Mouse (Mus musculus) forebrain, postnatal 0 days (tissue): Measurements from ENCODE around the gene Pcsk6. TPM values are rescaled to one million over a fixed set of nuclear protein-coding genes. Genes with fewer than 3 reads are reported as not detected.

Experiments
- ATAC-seq: fragments of 200-750 bp; cut with Nextera tagmentation; 2 replicates; pipeline ENCODE4 v1.8.0; 2017; ENCODE audit warnings: mild to moderate bottlenecking, moderate library complexity
- DNase-seq: peaks from one replicate; pipeline ENCODE4 v3.0.0-alpha.2; 2015
- H3K27ac ChIP-seq: fragments of 300-500 bp; sonication (generic); 2 replicates; pipeline ENCODE4 v1.5.1; 2014; ENCODE audit warnings: low read depth, mild to moderate bottlenecking, antibody characterized with exemption, low read length, moderate library complexity, mixed read lengths
- H3K27me3 ChIP-seq: fragments of 300-500 bp; sonication (generic); 2 replicates; pipeline ENCODE4 v1.6.1; 2014; ENCODE audit warnings: mild to moderate bottlenecking, low read length, mixed read lengths; ENCODE audit not compliant: insufficient read depth
- H3K36me3 ChIP-seq: fragments of 300-500 bp; sonication (generic); 2 replicates; pipeline ENCODE4 v1.6.1; 2014; ENCODE audit warnings: mild to moderate bottlenecking, moderate library complexity; ENCODE audit not compliant: insufficient read depth
- H3K4me1 ChIP-seq: fragments of 300-500 bp; sonication (generic); 2 replicates; pipeline ENCODE4 v1.6.1; 2014; ENCODE audit warnings: antibody characterized with exemption; ENCODE audit not compliant: insufficient read depth
- H3K4me2 ChIP-seq: fragments of 300-500 bp; sonication (generic); 2 replicates; pipeline ENCODE4 v1.6.1; 2014; ENCODE audit warnings: low read depth, mild to moderate bottlenecking, moderate library complexity
- H3K4me3 ChIP-seq: fragments of 300-500 bp; sonication (generic); 2 replicates; pipeline ENCODE4 v1.5.1; 2014; ENCODE audit warnings: low read depth, low read length, mixed read lengths
- H3K9ac ChIP-seq: fragments of 300-500 bp; sonication (generic); 2 replicates; pipeline ENCODE4 v1.6.1; 2014; ENCODE audit warnings: mild to moderate bottlenecking
- H3K9me3 ChIP-seq: fragments of 300-500 bp; sonication (generic); 2 replicates; pipeline ENCODE4 v1.6.1; 2016; ENCODE audit warnings: low read length
- CTCF ChIP-seq: sonication (generic); IDR thresholded peaks from 2 replicates; pipeline ENCODE4 v1.5.1; 2016; ENCODE audit warnings: antibody characterized with exemption, control low read depth, low read depth
- WGBS: fragments of 180-500 bp; shearing (Covaris S2); extraction: QIAGEN DNeasy Blood & Tissue Kit; methylation state at CpG from one replicate; pipeline ENCODE4 v1.1.7; 2014; 5-methylcytosine and 5-hydroxymethylcytosine counted together
- polyA plus RNA-seq: library from polyadenylated mRNA; unstranded; fragments of >200 nt; fragmentation: Nextera tagmentation; extraction: Ambion mirVana; gene quantifications from 2 replicates; pipeline ENCODE4 v1.2.1, GENCODE M21; 2015
- total RNA-seq: library from RNA; depleted of rRNA; stranded (reverse); fragments of >200 nt; gene quantifications from 2 replicates; pipeline ENCODE4 v1.2.3, GENCODE M21; 2014

The Pcsk6 gene
- total and polyA plus RNA-seq, 2 experiments from 2014 or later, result 2.4 to 10.2 TPM

GRCm38 (mm10) chr7:65843210-65843609 is 18.3 kb upstream of the Pcsk6 start:
- Histone ChIP-seq H3K9me3 (no peaks in the 10 kb centered on the region), H3K4me1 (no peaks in the 10 kb centered on the region), H3K9ac (no peak overlapping the region), H3K27me3 (no peaks in the 10 kb centered on the region), H3K36me3 (no peaks in the 10 kb centered on the region), H3K27ac (no peak overlapping the region), H3K4me3 (no peak overlapping the region), H3K4me2 (no peak overlapping the region)
- 64% methylated on average over 2 of the region's 2 CpGs for WGBS
- ATAC-seq, result no peak
- 0 out of 2 replicates have a peak, but pooled peaks have one; percentile 31 for TF ChIP-seq CTCF
- DNase-seq, result no peak

- Histone ChIP-seq H3K36me3 (no peaks in the 10 kb centered on the region), H3K4me1 (no peaks in the 10 kb centered on the region), H3K9ac (no peak overlapping the region), H3K9me3 (no peaks in the 10 kb centered on the region), H3K4me2 (no peak overlapping the region), H3K4me3 (no peak overlapping the region), H3K27ac (no peak overlapping the region), H3K27me3 (peaks cover 17% of the 10 kb centered on the region)
- ATAC-seq, result no peak
- TF ChIP-seq CTCF, result no peak
- 62% methylated on average over 7 of the region's 7 CpGs for WGBS
- DNase-seq, result no peak
These were observed 553 bp upstream of the Pcsk6 start for GRCm38 (mm10) chr7:65860981-65861380.

DNA sequence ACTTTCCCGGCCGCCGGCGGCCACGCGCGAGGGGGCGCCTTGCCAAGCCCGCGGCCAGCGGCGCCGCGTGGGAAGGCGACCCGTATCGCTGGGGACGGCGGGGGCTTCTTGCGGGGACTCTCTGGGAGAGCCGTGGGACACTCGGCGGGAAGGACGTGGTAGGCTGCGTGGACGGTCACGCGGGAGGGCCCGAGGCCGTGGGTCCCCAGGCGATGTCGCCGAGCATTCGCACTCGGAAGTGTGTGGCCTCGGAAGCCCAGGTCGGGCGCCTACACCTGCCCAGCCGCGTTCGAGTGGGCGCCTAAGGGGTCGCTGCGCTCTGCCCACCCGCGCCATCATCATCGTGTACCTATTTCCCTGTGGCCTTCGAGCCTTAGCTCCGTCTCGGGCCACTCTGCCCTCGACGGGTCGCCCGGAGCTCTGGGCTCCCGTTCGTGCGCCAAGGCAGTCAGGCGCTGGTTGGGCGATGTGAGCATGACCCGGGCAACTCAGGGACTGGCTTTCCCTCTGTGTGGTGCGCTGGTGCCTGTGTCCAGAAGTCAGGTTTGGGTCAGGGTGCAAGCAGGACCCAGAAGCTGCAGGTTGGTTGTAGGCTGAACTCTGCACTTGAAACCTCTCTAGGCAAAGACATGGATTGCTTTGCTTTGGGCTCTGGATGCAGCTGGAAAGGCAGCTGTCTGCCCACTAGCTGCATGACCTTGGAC is 1.1 kb downstream of the Pcsk6 start:
- H3K9me3 ChIP-seq, result no peaks in the 10 kb centered on the region

GRCm38 (mm10) chr7:65869173-65869572 is 7.6 kb downstream of the Pcsk6 start:
- Histone ChIP-seq H3K4me2 (no peak overlapping the region), H3K9ac (no peak overlapping the region), H3K36me3 (no peaks in the 10 kb centered on the region), H3K4me1 (peaks cover 7% of the 10 kb centered on the region; the same call in 1 of the 2 replicates), H3K4me3 (no peak overlapping the region), H3K27ac (no peak overlapping the region), H3K9me3 (no peaks in the 10 kb centered on the region), H3K27me3 (no peaks in the 10 kb centered on the region)
- ATAC-seq (no peak), DNase-seq (no peak)
- WGBS, result 82% methylated on average over 16 of the region's 16 CpGs
- TF ChIP-seq CTCF, result no peak

More for the DNA sequence above, 1.1 kb downstream of the Pcsk6 start:
- Histone ChIP-seq H3K4me2 (peak overlapping the region; percentile 93), H3K4me3 (peak overlapping the region; percentile 70), H3K27ac (no peak overlapping the region), H3K36me3 (no peaks in the 10 kb centered on the region), H3K27me3 (peaks cover 17% of the 10 kb centered on the region), H3K4me1 (no peaks in the 10 kb centered on the region), H3K9ac (peak overlapping the region; percentile 55)
- WGBS, result 4% methylated on average over 61 of the region's 61 CpGs
- no peak for DNase-seq
- TF ChIP-seq CTCF, result no peak
- peak; percentile 12 for ATAC-seq

DNA sequence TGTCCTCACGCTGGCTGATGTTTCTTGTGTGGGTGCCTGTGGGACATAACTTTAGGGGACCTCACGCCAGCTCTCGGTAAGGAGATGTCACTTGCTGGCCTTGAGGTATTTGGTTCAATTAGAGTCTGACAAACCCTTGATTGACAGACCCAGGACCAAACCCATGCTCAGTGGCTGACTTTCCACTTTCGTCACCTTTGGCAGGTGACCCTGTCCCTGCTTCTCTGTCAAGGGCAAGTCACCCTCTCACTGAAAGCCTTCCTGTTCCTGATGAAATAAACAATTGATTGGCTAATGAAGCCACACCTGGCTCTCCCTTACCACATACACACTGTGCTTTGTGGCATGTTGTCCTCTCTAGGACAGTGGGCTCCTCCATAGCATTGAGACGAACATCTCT is 8.3 kb downstream of the Pcsk6 start:
- TF ChIP-seq CTCF, result no peak
- ATAC-seq (no peak), DNase-seq (no peak)
- no peaks in the 10 kb centered on the region for H3K9me3 ChIP-seq
- H3K27ac ChIP-seq, result no peak overlapping the region
- WGBS, result 90% methylated on average over 5 of the region's 5 CpGs
- peaks cover 7% of the 10 kb centered on the region; the same call in 1 of the 2 replicates for H3K4me1 ChIP-seq
- no peak overlapping the region for H3K4me3 ChIP-seq
- H3K27me3 ChIP-seq, result no peaks in the 10 kb centered on the region
- H3K9ac ChIP-seq, result no peak overlapping the region
- H3K36me3 ChIP-seq, result no peaks in the 10 kb centered on the region
- H3K4me2 ChIP-seq, result no peak overlapping the region

DNA sequence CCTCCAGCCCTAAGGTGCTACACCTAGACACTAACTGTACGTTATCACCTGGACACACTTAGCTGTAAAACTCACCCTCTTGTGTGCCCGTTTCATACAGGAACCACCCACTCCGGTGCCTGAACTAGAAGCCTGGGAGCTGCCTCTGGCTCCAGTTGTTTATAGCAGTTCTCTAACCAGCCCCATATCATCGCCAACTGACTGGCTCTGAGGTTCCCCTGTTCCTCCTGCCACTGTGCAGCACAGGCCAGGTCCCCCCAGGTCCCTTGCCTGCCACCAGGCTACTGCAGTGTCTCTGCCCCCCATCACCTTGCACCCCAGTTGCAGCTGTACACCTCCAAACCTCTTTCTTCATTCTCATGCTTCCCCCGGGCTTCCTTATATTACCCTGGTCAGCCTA is 8.7 kb downstream of the Pcsk6 start:
- Histone ChIP-seq H3K9ac (no peak overlapping the region), H3K4me1 (peaks cover 7% of the 10 kb centered on the region; the same call in 1 of the 2 replicates), H3K36me3 (no peaks in the 10 kb centered on the region), H3K9me3 (no peaks in the 10 kb centered on the region), H3K4me2 (no peak overlapping the region), H3K27me3 (no peaks in the 10 kb centered on the region), H3K27ac (no peak overlapping the region), H3K4me3 (no peak overlapping the region)
- TF ChIP-seq CTCF, result no peak
- ATAC-seq (no peak), DNase-seq (no peak)
- 88% methylated on average over 5 of the region's 5 CpGs for WGBS

DNA sequence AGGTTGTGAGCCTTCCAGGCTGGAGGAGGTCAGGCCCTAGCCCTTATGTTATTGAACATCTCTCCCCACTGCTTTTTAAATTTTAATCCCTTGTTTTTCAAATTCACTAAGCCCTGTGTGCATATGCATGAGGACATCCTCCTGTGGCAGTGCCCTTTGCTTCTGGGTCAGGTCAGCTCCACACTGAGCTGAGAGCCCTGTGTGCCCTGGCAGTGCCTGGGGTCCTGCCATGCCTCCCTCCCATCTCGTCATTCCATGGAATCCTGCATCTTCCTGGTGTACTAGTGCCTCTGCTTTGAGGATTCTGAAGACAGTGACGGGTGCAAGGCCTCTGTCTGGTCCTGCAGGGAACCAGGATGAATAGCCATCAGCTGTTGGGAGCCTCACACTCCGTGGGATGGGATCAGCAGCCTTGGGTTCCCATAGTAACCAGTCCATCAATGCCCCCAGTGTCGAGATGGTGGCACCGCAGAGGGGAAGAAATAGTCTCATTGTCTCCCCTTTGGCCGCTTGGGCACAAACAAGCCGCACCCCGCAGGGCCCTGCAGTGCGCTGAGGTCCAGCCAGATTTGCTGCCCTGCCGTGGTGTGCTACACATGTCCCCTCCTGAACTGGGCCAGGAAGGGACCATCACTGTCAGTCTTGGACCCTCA is 9.5 kb downstream of the Pcsk6 start:
- no peaks in the 10 kb centered on the region for H3K9me3 ChIP-seq
- H3K27ac ChIP-seq, result no peak overlapping the region
- peak; percentile 58 for DNase-seq
- H3K36me3 ChIP-seq, result no peaks in the 10 kb centered on the region
- peak; percentile 94 for ATAC-seq
- TF ChIP-seq CTCF, result peak; percentile 46
- H3K4me2 ChIP-seq, result no peak overlapping the region
- H3K4me1 ChIP-seq, result peaks cover 7% of the 10 kb centered on the region; the same call in 1 of the 2 replicates
- H3K4me3 ChIP-seq, result no peak overlapping the region
- H3K27me3 ChIP-seq, result no peaks in the 10 kb centered on the region
- WGBS, result 11% methylated on average over 10 of the region's 10 CpGs
- no peak overlapping the region for H3K9ac ChIP-seq
